Mouse (Mus musculus) liver, adult 2 months (tissue): ENCODE results near the gene Slc24a1. TPM values are rescaled to one million over a fixed set of nuclear protein-coding genes. Genes with fewer than 3 reads are reported as not detected.
"Not testable (repeated sequence)": the region's sequence is repeated elsewhere in the genome, so short reads cannot be mapped to it uniquely, and the experiment has no call there.

Experiments
- DNase-seq: peaks from one replicate; pipeline ENCODE4 v3.0.0-alpha.2; 2011; ENCODE audit warnings: low read depth, low spot score; ENCODE audit errors: extremely low read depth
- H3K27ac ChIP-seq: fragments of 200-500 bp; replicated peaks from 2 replicates; pipeline ENCODE4 v1.5.1; 2012; ENCODE audit warnings: low read depth, mild to moderate bottlenecking, control low read depth, inconsistent platforms, low read length; ENCODE audit not compliant: insufficient read depth
- H3K27me3 ChIP-seq: fragments of 200-500 bp; 2 replicates; pipeline ENCODE4 v1.6.1; 2012; ENCODE audit warnings: mild to moderate bottlenecking, moderate library complexity, low read length, inconsistent platforms; ENCODE audit not compliant: control insufficient read depth, insufficient read depth
- H3K36me3 ChIP-seq: fragments of 200-500 bp; 2 replicates; pipeline ENCODE4 v1.6.1; 2012; ENCODE audit warnings: low read length, inconsistent platforms; ENCODE audit not compliant: control insufficient read depth, insufficient read depth
- H3K4me1 ChIP-seq: fragments of 200-500 bp; 2 replicates; pipeline ENCODE4 v1.6.1; 2011; ENCODE audit warnings: low read length; ENCODE audit not compliant: control insufficient read depth, insufficient read depth
- H3K4me3 ChIP-seq: fragments of 200-500 bp; 2 replicates; pipeline ENCODE4 v1.5.1; 2011; ENCODE audit warnings: low read depth, mild to moderate bottlenecking, control low read depth, low read length, moderate library complexity; ENCODE audit not compliant: insufficient read depth
- H3K79me2 ChIP-seq: fragments of 200-500 bp; 2 replicates; pipeline ENCODE4 v1.6.1; 2012; ENCODE audit warnings: inconsistent platforms, mild to moderate bottlenecking, low read length, moderate library complexity; ENCODE audit not compliant: control insufficient read depth, insufficient read depth
- H3K9ac ChIP-seq: fragments of 200-500 bp; 2 replicates; pipeline ENCODE4 v1.6.1; 2012; ENCODE audit warnings: low read depth, mild to moderate bottlenecking, control low read depth, inconsistent platforms, low read length
- CTCF ChIP-seq: fragments of 200-500 bp; IDR thresholded peaks from 2 replicates; pipeline ENCODE4 v1.5.1; 2011; ENCODE audit warnings: low read depth, low read length, control low read depth
- POLR2A ChIP-seq: fragments of 200-500 bp; IDR thresholded peaks from 2 replicates; pipeline ENCODE4 v1.6.1; 2011; ENCODE audit warnings: low read length, control low read depth; ENCODE audit not compliant: insufficient read depth; ENCODE audit errors: extremely low read depth
- WGBS: fragments of 180-500 bp; shearing (Covaris S2); methylation state at CpG from one replicate; pipeline ENCODE4 v1.1.7; 2018; 5-methylcytosine and 5-hydroxymethylcytosine counted together
- polyA plus RNA-seq: library from polyadenylated mRNA; depleted of rRNA; stranded (reverse); fragments of >200 nt; gene quantifications from 2 replicates; pipeline ENCODE4 v1.2.3, GENCODE M21; 2012; rRNA removed
- total RNA-seq: library from RNA; depleted of rRNA; stranded (reverse); fragments of >200 nt; gene quantifications from 2 replicates; pipeline ENCODE4 v1.2.3, GENCODE M21; 2014; rRNA removed

Slc24a1 gene
- not detected in 2 replicates for total RNA-seq
- not detected in 2 replicates for polyA plus RNA-seq

DNA sequence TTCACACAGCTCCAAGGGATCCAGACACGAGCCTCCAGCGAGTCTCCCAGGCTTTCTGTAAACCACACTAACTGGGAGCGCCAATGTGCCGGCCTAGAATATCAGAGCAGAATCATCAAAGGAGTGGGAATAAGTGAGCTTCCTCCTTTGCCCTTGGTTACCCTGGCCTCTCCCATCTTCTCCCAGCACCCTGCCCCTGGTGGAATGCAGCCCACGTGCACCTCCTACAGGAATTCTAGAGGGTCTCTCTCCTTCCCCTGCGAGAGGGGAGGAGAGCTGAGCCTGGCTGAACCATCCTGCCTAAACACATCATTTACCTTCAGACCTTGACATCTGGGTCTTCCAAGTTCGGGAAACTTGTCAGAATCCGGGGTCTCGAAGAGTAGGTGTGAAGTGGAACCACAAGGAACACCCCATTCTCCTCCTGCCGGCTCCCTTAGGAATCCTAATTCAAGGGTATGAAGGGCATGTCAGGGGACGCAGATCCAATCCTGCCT, at the start of gene Slc24a1:
Gene Slc24a1, minus strand, starts transcription at position 447 of the 497 bp plus-strand sequence.
- no peaks in the 10 kb centered on the region for H3K27me3 ChIP-seq
- TF ChIP-seq POLR2A (no peak), CTCF (no peak)
- H3K4me3 ChIP-seq = no peak within 1 kb of the TSS
- no peak within 1 kb of the TSS for H3K27ac ChIP-seq
- H3K9ac ChIP-seq = no peak within 1 kb of the TSS
- H3K79me2 ChIP-seq = no peaks in the 10 kb centered on the region
- H3K36me3 ChIP-seq = no peaks in the 10 kb centered on the region
- H3K4me1 ChIP-seq = no peaks in the 10 kb centered on the region
- WGBS = 72% methylated on average over 11 of the region's 11 CpGs
- DNase-seq = no peak

DNA sequence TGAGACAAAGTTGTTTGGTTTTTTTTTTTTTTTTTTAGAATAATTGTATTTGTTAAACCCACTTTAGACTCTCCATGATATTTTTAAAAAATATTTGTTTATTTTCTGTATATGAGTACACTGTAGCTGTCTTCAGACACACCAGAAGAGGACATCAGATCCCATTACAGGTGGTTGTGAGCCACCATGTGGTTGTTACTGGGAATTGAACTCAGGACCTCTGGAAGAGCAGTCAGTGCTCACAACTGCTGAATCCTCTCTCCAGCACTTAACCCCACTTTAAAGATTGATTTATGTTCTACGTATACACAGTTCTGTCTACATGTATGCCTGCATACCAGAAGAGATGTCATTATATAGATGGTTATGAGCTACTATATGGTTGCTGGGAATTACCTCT, 44.1 kb upstream of the Slc24a1 start:
- not testable (repeated sequence) for H3K27ac ChIP-seq, H3K4me1 ChIP-seq, H3K27me3 ChIP-seq, H3K79me2 ChIP-seq, H3K4me3 ChIP-seq, DNase-seq, H3K9ac ChIP-seq
- H3K36me3 ChIP-seq = peaks cover 73% of the 10 kb centered on the region
- WGBS = 97% methylated on average over 1 of the region's 1 CpGs

DNA sequence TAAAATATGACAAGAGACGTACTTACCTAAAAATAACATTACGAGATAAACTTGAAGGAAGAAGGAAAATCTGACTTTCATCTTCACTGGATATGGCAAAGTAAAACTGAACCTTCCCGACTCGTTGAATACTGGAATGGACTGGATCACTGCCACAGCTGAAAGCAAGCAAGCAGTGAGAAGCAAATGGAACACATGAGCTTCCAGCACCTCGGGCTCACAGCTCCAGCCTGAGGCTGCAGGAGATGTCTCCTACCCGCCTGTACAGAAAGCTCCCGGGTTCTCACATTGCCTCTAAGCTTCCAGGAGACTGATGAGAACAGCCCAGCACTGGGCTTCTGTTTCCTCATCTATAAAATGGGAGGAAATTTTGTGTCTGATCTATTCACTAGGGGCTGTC, 38.9 kb upstream of the Slc24a1 start:
- H3K27ac ChIP-seq = no peak overlapping the region
- H3K36me3 ChIP-seq = peaks cover 82% of the 10 kb centered on the region
- 87% methylated on average over 7 of the region's 7 CpGs for WGBS
- TF ChIP-seq POLR2A (no peak), CTCF (no peak)
- no peak overlapping the region for H3K4me3 ChIP-seq
- no peaks in the 10 kb centered on the region for H3K4me1 ChIP-seq
- H3K9ac ChIP-seq = no peak overlapping the region
- H3K27me3 ChIP-seq = no peaks in the 10 kb centered on the region
- H3K79me2 ChIP-seq = no peaks in the 10 kb centered on the region; the same call in 1 of the 2 replicates
- no peak for DNase-seq

DNA sequence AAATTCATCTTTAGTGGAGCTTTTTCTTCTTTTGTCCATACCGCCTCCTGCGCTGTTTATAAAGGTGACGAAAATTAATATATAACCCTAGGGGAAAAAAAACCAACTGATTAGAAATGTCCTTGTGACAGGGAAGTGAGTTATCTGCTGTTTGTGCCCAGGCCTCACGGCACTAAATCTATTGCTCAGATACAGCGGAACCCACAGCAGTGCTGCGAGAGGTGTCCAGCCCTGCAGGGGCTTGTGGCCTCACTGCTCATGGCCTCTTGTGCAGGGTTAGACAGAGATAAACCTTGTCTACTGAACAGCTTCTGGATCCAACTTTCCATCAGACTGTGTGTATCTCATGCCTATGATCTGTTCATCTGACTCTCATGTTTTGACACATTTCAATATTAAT, 37.0 kb upstream of the Slc24a1 start:
- H3K4me3 ChIP-seq = no peak overlapping the region
- TF ChIP-seq CTCF (no peak), POLR2A (no peak)
- H3K36me3 ChIP-seq = peaks cover 79% of the 10 kb centered on the region
- no peaks in the 10 kb centered on the region for H3K4me1 ChIP-seq
- H3K9ac ChIP-seq = no peak overlapping the region
- WGBS = 89% methylated on average over 6 of the region's 6 CpGs
- H3K27me3 ChIP-seq = no peaks in the 10 kb centered on the region
- H3K27ac ChIP-seq = no peak overlapping the region
- H3K79me2 ChIP-seq = no peaks in the 10 kb centered on the region
- no peak for DNase-seq

DNA sequence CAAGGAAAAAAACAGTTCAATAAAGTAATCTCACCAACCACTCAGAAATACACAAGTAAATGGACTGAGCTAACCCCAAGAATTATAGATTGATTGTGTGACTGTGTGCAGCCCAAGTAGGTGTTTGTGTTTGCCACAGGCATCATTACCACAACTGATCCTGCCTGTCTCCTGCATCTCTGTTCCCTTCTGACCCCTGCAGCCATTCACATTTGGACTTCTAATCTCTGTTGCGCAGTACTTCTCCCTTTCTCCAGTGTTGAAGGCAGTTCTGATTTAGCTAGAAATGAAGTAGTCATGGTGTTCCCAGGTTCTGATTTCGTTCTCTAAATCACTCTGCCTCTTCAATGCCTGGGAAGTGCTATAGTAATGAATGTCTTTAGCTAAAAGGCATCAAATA, 36.2 kb upstream of the Slc24a1 start:
- H3K36me3 ChIP-seq = peaks cover 72% of the 10 kb centered on the region
- 85% methylated on average over 2 of the region's 2 CpGs for WGBS

DNA sequence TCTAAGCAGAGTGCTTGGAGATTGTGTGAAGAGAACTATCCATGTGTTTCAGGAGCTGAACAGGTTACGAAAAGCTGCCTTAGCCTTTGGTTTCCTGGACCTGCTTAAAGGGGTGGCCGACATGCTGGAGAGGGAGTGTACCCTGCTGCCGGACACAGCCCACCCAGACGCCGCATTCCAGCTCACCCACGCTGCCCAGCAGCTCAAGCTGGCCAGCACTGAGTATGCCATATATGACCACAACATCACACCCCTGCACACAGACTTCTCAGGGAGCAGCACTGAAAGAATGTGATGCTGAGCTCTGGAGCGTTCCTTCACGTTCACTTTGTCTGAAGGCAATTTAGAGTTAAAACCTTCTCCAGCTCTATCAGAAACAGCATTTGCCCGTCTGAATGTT, 34.4 kb upstream of the Slc24a1 start:
- DNase-seq = no peak
- no peak for TF ChIP-seq CTCF
- no peak for TF ChIP-seq POLR2A
- H3K9ac ChIP-seq = no peak overlapping the region
- no peak overlapping the region for H3K27ac ChIP-seq
- H3K4me1 ChIP-seq = peaks cover 3% of the 10 kb centered on the region
- no peaks in the 10 kb centered on the region for H3K27me3 ChIP-seq
- peaks cover 61% of the 10 kb centered on the region for H3K36me3 ChIP-seq
- H3K79me2 ChIP-seq = no peaks in the 10 kb centered on the region
- H3K4me3 ChIP-seq = no peak overlapping the region
- WGBS = 89% methylated on average over 9 of the region's 9 CpGs

More for the DNA sequence above, 36.2 kb upstream of the Slc24a1 start:
- Histone ChIP-seq H3K4me1 (no peaks in the 10 kb centered on the region), H3K4me3 (no peak overlapping the region), H3K27me3 (no peaks in the 10 kb centered on the region), H3K79me2 (no peaks in the 10 kb centered on the region), H3K9ac (no peak overlapping the region), H3K27ac (no peak overlapping the region)
- DNase-seq = no peak
- no peak for TF ChIP-seq POLR2A
- no peak for TF ChIP-seq CTCF
